In the genomic region with DNA sequence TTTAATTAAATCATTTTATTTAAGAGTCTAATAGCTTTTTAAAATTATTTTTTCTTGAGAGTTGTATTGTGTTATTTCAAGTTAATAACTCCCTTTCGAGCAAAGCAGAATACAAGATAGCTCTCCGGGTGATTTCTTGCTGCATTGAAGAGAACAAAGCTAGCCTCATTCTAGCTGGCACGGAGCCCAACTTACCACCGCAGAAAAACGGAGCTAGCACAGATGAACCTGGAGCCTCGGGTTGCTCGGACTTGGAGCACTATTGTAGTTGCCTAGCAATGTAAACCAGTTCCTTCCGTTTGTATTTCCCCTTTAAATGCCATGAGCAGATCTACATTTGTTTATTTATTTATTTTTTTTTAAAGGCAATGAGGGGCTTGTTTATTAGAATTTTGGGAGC, we compare ENCODE assay signal across 8 mouse cellular contexts.
DNase-seq lines count a peak whose midpoint lies in the region; ATAC-seq and TF ChIP-seq lines count a peak whose summit lies in the region.

No protein-coding gene starts in this region.

- ATAC-seq in lung, postnatal 0 days = no peak
- ATAC-seq in forebrain, postnatal 0 days = peak; percentile 55
- ATAC-seq in stomach, postnatal 0 days (ENCODE audit: low FRiP score, low TSS enrichment) = no peak

- no peaks in the 10 kb centered on the region for H3K9me3 ChIP-seq in lung, postnatal 0 days (ENCODE audit: low read length)
- H3K9me3 ChIP-seq in forebrain, postnatal 0 days (ENCODE audit: low read length) = no peaks in the 10 kb centered on the region
- peaks cover 4% of the 10 kb centered on the region; the same call in 1 of the 2 replicates for H3K9me3 ChIP-seq in stomach, postnatal 0 days (ENCODE audit: control insufficient read depth, low read length)

- WGBS in lung, postnatal 0 days = 34% methylated on average over 8 of the region's 8 CpGs
- 7% methylated on average over 8 of the region's 8 CpGs for WGBS in forebrain, postnatal 0 days
- 56% methylated on average over 8 of the region's 8 CpGs for WGBS in stomach, postnatal 0 days

- DNase-seq in heart, postnatal 4 days = peak; percentile 47
- DNase-seq in heart, postnatal 25 days (ENCODE audit: low spot score) = no peak
- DNase-seq in lung, postnatal 36 days = peak; percentile 37
- no peak for DNase-seq in lung, postnatal 0 days (ENCODE audit: low spot score)
- peak; percentile 72 to 75 for DNase-seq in cerebellum, adult 18-20 months
- peak; percentile 61 for DNase-seq in forebrain, postnatal 0 days
- no peak for DNase-seq in spleen, postnatal 4 days (ENCODE audit: low spot score in 2 of 2)
- no peak for DNase-seq in stomach, postnatal 0 days (ENCODE audit: low spot score)

- no peak overlapping the region for H3K4me2 ChIP-seq in lung, postnatal 0 days (replicated peaks; ENCODE audit: low read depth, low read length)
- no peak overlapping the region for H3K4me2 ChIP-seq in forebrain, postnatal 0 days (ENCODE audit: low read depth)
- H3K4me2 ChIP-seq in stomach, postnatal 0 days (replicated peaks; ENCODE audit: low read depth) = no peak overlapping the region

- intact Hi-C loops in heart, postnatal 25 days (cut with DNase I) = no loop called here

- no peaks in the 10 kb centered on the region for H3K27me3 ChIP-seq in lung, postnatal 0 days (replicated peaks; ENCODE audit: insufficient read depth, low read length)
- no peaks in the 10 kb centered on the region for H3K27me3 ChIP-seq in forebrain, postnatal 0 days (ENCODE audit: insufficient read depth, low read length)
- no peaks in the 10 kb centered on the region for H3K27me3 ChIP-seq in stomach, postnatal 0 days (ENCODE audit: control insufficient read depth, insufficient read depth, low read length)

- H3K36me3 ChIP-seq in lung, postnatal 0 days (ENCODE audit: insufficient read depth, low read length) = no peaks in the 10 kb centered on the region
- H3K36me3 ChIP-seq in forebrain, postnatal 0 days (ENCODE audit: insufficient read depth) = no peaks in the 10 kb centered on the region
- no peaks in the 10 kb centered on the region for H3K36me3 ChIP-seq in stomach, postnatal 0 days (ENCODE audit: control insufficient read depth, insufficient read depth, low read length)

- TF ChIP-seq CTCF in lung, postnatal 0 days (IDR thresholded peaks at IDR 0.05) = no peak
- no peak for TF ChIP-seq CTCF in forebrain, postnatal 0 days (IDR thresholded peaks at IDR 0.05; ENCODE audit: low read depth)
- TF ChIP-seq CTCF in stomach, postnatal 0 days (IDR thresholded peaks at IDR 0.05; ENCODE audit: low read depth) = no peak

- TF ChIP-seq EP300 in lung, postnatal 0 days (IDR thresholded peaks at IDR 0.05) = no peak
- no peak for TF ChIP-seq EP300 in stomach, postnatal 0 days (optimal IDR thresholded peaks at IDR 0.05)

- H3K27ac ChIP-seq in lung, postnatal 0 days (ENCODE audit: low read length) = no peak overlapping the region
- no peak overlapping the region for H3K27ac ChIP-seq in forebrain, postnatal 0 days (ENCODE audit: low read depth, low read length)
- H3K27ac ChIP-seq in stomach, postnatal 0 days (replicated peaks) = no peak overlapping the region

- H3K9ac ChIP-seq in lung, postnatal 0 days (replicated peaks; ENCODE audit: low read depth) = no peak overlapping the region
- H3K9ac ChIP-seq in forebrain, postnatal 0 days = no peak overlapping the region
- no peak overlapping the region for H3K9ac ChIP-seq in stomach, postnatal 0 days (ENCODE audit: low read length)

- no peaks in the 10 kb centered on the region for H3K4me1 ChIP-seq in lung, postnatal 0 days (ENCODE audit: insufficient read depth, low read depth, low read length)
- H3K4me1 ChIP-seq in forebrain, postnatal 0 days (ENCODE audit: insufficient read depth) = 0 out of 2 replicates have a peak, but pooled peaks cover 2% of the 10 kb centered on the region
- H3K4me1 ChIP-seq in stomach, postnatal 0 days (replicated peaks; ENCODE audit: control insufficient read depth, insufficient read depth) = no peaks in the 10 kb centered on the region

- no peak overlapping the region for H3K4me3 ChIP-seq in lung, postnatal 0 days (ENCODE audit: low read depth, low read length)
- no peak overlapping the region for H3K4me3 ChIP-seq in forebrain, postnatal 0 days (ENCODE audit: low read depth, low read length)
- H3K4me3 ChIP-seq in stomach, postnatal 0 days (ENCODE audit: low read depth, low read length) = no peak overlapping the region

Comparison
In these comparisons a context has a peak if more than half of its experiments do, and no peak if none do; other contexts are left out.
1. DNase-seq: peak in heart, postnatal 4 days (single experiment), lung, postnatal 36 days (single experiment), cerebellum, adult 18-20 months (2 of 2) and forebrain, postnatal 0 days (single experiment); none in heart, postnatal 25 days (single experiment), lung, postnatal 0 days (single experiment), spleen, postnatal 4 days (0 of 2) and stomach, postnatal 0 days (single experiment).